Mouse (Mus musculus): ENCODE measurements around the gene Crb3.

Gene Crb3

GRCm38 (mm10) chr17:57058891-57059485 is at the start of gene Crb3:
Crb3 (plus strand) TSS chr17:57059105.
- TF ChIP-seq GATA4 (IDR thresholded peaks at IDR 0.05; ENCODE audit: insufficient replicate concordance, low read length): no peak

DNA sequence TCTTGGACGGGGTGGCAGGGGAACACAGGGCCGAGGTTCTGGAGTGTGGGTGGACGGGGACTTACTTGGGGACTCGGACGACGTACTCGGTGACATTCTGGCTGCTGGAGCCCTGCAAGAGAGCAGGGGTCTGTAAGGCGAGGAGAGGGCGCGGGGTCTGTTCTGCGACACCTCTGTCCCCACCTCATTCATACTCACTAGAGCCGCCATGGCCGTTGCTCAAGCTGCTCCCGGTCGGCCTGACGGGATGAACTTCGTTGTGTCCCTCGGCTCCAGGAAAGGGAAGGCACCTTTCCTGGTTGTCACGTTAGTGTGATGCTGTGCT is 48.0 kb upstream of the Crb3 start:
- no peak for TF ChIP-seq GATA4 (IDR thresholded peaks at IDR 0.05; ENCODE audit: insufficient replicate concordance, low read length)

DNA sequence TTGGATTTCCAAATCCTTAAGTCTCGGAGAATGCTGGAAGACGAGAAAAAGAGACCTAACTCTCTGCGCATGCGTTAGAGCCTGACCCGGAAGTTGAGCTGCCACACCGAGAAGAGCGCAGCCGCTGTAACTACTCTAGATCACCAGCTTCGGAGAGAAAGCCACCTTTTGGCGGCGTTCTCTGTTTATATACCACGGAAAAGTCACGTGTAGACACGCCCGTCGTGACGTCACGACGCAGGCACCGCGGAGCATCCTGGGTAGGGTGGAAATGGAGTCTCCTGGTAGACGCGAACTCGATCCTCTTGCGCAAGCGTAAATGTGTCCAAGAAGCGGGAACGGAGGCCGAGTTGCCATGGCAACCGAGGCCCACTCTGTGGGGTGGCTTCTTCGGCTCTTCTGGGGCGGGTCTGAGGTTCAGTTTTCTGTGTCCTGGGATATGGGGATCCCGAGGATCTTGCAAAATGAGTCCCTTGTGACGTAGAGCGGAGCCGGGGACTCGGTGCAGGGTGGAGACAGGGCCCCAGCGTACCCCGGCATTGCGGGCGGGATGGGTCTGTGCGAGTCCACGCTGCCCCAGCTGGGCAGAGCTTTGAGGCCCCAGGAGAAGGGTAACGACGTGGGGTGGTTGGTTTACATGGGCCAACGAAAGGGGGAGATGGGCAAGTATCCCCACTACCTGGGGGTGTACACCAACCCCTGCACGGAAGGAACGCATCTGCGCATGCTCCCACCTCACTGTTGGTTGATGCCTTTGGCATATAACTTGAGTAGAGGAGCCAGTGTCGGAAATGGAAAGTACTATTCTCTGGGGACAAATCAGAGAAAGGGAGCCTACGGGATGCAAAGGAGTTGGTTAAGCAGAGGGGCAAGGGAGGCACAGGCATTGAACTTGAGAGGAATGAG is 47.4 kb upstream of the Crb3 start, which contains the start of the genes Gtf2f1 and Gm17949:
Gtf2f1 (minus strand) TSS at position 53 of the 906 bp plus-strand sequence.
Gm17949 (plus strand) TSS at position 234 of the 906 bp plus-strand sequence.
- TF ChIP-seq GATA4 (IDR thresholded peaks at IDR 0.05; ENCODE audit: insufficient replicate concordance, low read length): no peak

DNA sequence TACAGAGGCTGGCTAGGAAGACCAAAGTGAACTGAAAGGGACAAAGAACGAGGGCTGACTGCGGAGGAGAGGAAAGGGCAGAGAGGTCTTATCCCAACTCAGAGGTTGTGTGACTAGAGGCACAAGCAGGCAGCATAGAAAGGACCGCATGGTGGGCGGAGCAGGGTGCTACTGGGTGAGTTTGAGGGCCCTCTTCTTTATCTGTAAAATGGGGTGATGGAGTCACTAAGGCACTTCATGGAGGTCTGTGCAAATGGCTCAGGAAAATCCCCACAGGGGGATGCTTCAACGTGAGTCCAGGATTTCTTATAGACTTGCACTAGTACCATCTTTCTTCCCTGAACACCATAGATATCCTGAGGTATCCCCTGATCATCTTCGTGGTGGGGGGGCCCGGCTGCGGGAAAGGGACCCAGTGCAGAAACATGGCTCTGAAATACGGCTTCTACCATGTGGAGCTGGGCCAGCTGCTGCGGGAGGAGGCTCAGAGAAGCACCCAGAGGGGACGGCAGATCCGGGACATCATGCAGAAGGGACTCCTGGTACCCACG is 46.6 kb upstream of the Crb3 start:
- no peak for TF ChIP-seq GATA4 (IDR thresholded peaks at IDR 0.05; ENCODE audit: insufficient replicate concordance, low read length)

GRCm38 (mm10) chr17:57019693-57020092 is 39.2 kb upstream of the Crb3 start:
- no peak for TF ChIP-seq GATA4 (IDR thresholded peaks at IDR 0.05; ENCODE audit: insufficient replicate concordance, low read length)

DNA sequence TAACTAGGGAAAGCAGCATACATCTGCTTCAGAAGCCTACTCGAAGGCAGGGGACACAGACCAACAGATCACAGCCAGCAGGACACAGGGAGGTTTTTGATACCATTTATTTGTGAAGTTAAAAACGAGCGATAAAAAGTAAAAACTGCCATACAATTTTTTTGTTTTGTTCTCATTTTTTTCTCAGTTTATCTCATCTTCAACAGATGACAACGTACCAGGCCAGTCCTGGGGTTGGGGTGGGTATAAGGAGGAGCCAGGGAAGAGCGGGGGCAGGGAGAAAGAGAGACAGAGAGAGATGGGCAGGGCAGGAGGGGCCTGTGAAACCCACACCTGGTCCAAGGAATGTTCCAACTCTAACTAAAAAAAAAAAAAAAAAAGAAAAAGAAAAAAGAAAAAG is 37.9 kb upstream of the Crb3 start:
- TF ChIP-seq GATA4 (IDR thresholded peaks at IDR 0.05; ENCODE audit: insufficient replicate concordance, low read length): no peak

DNA sequence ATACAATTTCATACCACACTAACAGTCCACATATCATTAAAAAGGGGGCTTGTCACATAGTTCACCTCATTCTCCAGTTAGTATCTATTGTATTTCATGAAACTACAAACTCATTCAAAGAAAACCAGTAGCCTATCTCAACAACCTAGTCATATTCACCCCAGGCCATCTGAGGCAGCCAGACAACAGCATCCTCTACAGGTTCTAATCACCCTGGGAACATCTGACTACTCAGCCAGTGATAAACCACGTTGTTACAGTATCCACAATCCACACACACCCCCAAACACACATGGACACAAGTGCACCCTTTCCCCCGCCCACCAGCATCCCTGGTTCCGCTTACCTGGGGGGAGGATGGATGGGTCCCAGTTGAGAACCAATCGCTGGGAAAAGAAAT is 31.4 kb upstream of the Crb3 start:
- TF ChIP-seq GATA4 (IDR thresholded peaks at IDR 0.05; ENCODE audit: insufficient replicate concordance, low read length): no peak

DNA sequence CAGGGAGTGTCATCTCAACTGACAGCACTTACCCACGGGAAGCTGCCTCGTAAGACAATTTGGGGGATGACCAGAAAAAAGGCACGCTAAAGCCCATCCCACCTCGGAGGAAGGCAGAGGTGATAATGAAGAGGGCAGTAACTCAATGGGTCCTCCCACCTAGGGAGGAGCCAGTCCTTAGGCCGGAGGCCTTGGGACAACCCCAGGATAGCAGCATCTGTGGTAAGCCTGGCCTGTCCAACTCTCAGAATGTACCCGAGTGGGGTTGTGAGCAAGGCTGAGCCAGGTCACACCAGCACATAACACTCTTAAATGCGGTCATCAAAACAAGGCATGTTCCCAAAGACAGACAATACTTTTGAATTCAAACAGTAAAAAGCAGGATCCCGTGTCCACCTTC is 29.2 kb upstream of the Crb3 start:
- no peak for TF ChIP-seq GATA4 (IDR thresholded peaks at IDR 0.05; ENCODE audit: insufficient replicate concordance, low read length)

DNA sequence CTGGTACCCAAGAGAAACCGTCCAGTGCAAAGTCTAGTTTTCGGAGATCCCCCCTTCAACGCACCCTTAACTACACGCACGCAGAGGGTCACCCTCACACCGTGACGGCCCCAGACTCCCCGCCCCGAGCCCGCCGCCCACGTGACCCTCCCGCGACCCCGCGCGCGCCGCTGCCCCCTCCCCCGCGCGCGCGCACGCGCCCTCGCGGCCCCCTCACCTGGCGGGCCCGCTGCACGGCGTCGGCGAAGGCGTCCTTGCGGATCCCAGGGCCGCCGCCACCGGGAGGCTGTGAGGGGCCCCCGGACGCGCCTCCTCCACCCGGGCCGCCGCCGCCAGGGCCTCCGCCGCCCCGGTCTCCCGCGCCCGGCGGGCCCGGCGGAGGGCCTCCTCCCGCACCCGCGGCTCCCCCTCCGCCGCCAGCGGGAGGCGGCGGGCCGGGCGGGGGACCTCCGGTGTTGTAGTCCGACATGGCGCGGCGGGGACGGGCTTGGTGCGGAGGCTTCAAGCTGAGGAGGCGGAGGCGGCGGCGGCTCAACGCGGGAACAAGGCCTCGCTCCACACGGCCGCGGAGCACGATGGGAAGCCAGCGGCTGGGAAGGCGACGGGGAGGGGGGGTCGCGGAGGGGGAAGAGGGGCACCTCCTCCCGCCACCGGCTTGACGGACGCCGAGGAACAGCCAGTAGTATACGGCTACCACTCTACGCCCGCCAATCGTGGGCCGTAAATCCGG is 27.8 kb upstream of the Crb3 start, which contains the start of gene Khsrp:
Khsrp (minus strand) TSS at position 592 of the 730 bp plus-strand sequence.
- no peak for TF ChIP-seq GATA4 (IDR thresholded peaks at IDR 0.05; ENCODE audit: insufficient replicate concordance, low read length)

GRCm38 (mm10) chr17:57031661-57032420 is 27.1 kb upstream of the Crb3 start:
- TF ChIP-seq GATA4 (IDR thresholded peaks at IDR 0.05; ENCODE audit: insufficient replicate concordance, low read length): peak; percentile 48; the same call in 1 of the 2 replicates

DNA sequence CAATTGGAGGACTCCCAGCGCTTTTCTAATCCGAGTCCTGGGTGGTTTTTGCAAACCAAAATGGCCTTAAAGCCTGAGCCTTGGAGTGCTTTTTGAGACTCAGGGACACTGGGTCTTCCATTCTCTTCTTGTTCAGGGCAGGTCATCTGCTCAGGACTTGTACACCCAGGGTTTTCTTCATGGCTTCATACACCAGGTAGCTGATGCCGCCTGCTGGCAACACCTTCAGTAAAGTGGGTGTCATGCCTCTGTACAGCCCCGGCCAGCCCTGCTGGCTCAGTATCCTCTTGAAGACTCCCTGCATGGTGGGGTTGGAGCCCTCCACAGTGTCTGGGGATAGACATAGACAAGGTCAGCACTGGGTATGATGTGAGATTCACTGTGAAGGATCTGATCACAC is 26.1 kb upstream of the Crb3 start:
- no peak for TF ChIP-seq GATA4 (IDR thresholded peaks at IDR 0.05; ENCODE audit: insufficient replicate concordance, low read length)

DNA sequence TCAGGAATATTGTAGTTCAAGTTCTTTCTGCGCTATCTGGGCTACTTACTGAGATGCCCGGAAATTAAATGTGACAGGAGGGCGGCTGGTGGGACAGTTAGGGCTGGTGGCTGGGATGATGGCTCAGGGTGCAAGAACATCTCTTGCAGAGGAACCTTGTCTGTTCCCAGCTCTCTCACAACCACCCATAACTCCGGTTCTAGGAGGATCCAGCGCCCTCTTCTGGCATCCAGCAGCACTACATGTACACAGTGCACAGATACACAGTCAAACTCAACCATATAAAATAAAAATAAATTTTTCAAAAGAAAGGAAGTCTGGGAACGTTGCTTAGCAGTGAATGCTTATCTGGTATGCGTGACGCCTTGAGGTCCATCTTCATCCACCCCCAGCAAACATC is 19.9 kb upstream of the Crb3 start:
- no peak for TF ChIP-seq GATA4 (IDR thresholded peaks at IDR 0.05; ENCODE audit: insufficient replicate concordance, low read length)

- no peak for TF ChIP-seq GATA4 (IDR thresholded peaks at IDR 0.05; ENCODE audit: insufficient replicate concordance, low read length)
These were observed 17.4 kb upstream of the Crb3 start, which contains the start of gene Slc25a41 for GRCm38 (mm10) chr17:57041554-57041953. Slc25a41 (minus strand) TSS chr17:57041654.

- TF ChIP-seq GATA4 (IDR thresholded peaks at IDR 0.05; ENCODE audit: insufficient replicate concordance, low read length): no peak
These were observed 11.5 kb upstream of the Crb3 start for GRCm38 (mm10) chr17:57047406-57047805.

- TF ChIP-seq GATA4 (IDR thresholded peaks at IDR 0.05; ENCODE audit: insufficient replicate concordance, low read length): no peak
These were observed 10.1 kb upstream of the Crb3 start for GRCm38 (mm10) chr17:57048816-57049215.
